ENCODE assay signal across 24 mouse cellular contexts in the genomic region with DNA sequence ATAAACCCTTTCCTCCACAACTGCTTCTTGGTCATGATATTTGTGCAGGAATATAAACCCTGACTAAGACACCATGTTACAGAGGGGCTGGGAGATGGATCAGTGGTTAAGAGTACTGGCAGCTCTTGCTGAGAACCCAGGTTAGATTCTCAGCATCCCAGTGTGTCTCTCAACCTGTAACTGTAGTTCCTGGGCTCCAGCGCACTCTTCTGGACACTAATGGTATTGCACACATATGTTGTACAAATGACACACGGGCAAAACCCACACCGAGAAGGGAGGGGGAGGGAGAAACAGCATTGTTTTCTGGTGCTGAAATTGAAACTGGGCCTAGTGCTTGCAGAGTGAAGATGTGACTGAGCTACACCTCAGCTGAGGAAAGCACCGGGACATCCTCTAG.
DNase-seq lines count a peak whose midpoint lies in the region; ATAC-seq and TF ChIP-seq lines count a peak whose summit lies in the region.
"Had no signal": no experiment of that assay in that cellular context is flagged by ENCODE, and none has a peak within 500 bp of the region (broad histone marks: within the 10 kb centered on the region; RNA-seq: fewer than 3 reads in every experiment).

No protein-coding gene starts in this region.

- ATAC-seq in CD4-positive, CD25-positive, alpha-beta regulatory T cell, adult 4 months: no peak
- ATAC-seq in Patski: no peak
- ATAC-seq: lung, postnatal 0 days had no signal

- no peak overlapping the region for H3K4me3 ChIP-seq in left cerebral cortex, adult 2 months
- H3K4me3 ChIP-seq: embryonic facial prominence, embryonic 13.5 days; heart, embryonic 13.5 days; hindbrain, embryonic 15.5 days; limb, embryonic 12.5 days; liver, embryonic 15.5 days; neural tube, embryonic 15.5 days had no signal

- in situ Hi-C loops in Patski (cut with MboI; ENCODE audit: low pct_unique_long_range_greater_than_20kb): loop anchor here (10.0 kb wide), 1 partner anchor 100 kb away; no protein-coding TSS in a partner anchor

- CTCF ChIA-PET in Patski (lab: Charles Lee): no interaction called here

- peaks cover 6% of the 10 kb centered on the region for H3K27me3 ChIP-seq in Patski
- H3K27me3 ChIP-seq: CH12.LX; embryonic facial prominence, embryonic 13.5 days; heart, embryonic 13.5 days; hindbrain, embryonic 15.5 days; limb, embryonic 12.5 days; liver, embryonic 15.5 days; neural tube, embryonic 15.5 days had no signal

- DNase-seq in CD4-positive, CD25-positive, alpha-beta regulatory T cell, adult 2 months (ENCODE audit: low read depth, low spot score): peak; percentile 5
- DNase-seq in left cerebral cortex, adult 2 months (ENCODE audit: extremely low spot score in 1 of 2, low spot score in 2 of 2): no peak
- DNase-seq in left cerebral cortex, adult 18-20 months (ENCODE audit: low spot score in 2 of 2): no peak
- peak; percentile 15 for DNase-seq in A20 (ENCODE audit: low read depth, low spot score)
- no peak for DNase-seq in Patski (ENCODE audit: low read depth, low spot score)
- no peak for DNase-seq in cerebellum, adult 9-11 months
- no peak for DNase-seq in retina, embryonic 14.5 days (ENCODE audit: low spot score)
- DNase-seq: cerebellum, adult 9-10 months; heart, adult 18-20 months; heart, postnatal 36 days; kidney, adult 9 months; midbrain, embryonic 14.5 days; right cerebral cortex, postnatal 14 days; spleen, adult 18-20 months; thymus, adult 2 months had no signal

- intact Hi-C loops in left cerebral cortex, adult 2 months (cut with DNase I): no loop called here

- POLR2A ChIA-PET in Patski (lab: Charles Lee): no interaction called here

- peak; percentile 3 for TF ChIP-seq CTCF in left cerebral cortex, adult 2 months (IDR thresholded peaks at IDR 0.05)
- TF ChIP-seq CTCF in Patski (IDR thresholded peaks at IDR 0.05): peak; percentile 38

- no peak overlapping the region for H3K27ac ChIP-seq in left cerebral cortex, adult 2 months
- H3K27ac ChIP-seq: embryonic facial prominence, embryonic 13.5 days; heart, embryonic 13.5 days; hindbrain, embryonic 15.5 days; limb, embryonic 12.5 days; liver, embryonic 15.5 days; neural tube, embryonic 15.5 days had no signal

Comparison
In these comparisons a context has a peak if more than half of its experiments do, and no peak if none do; other contexts are left out.
1. DNase-seq: peak in CD4-positive, CD25-positive, alpha-beta regulatory T cell, adult 2 months (single experiment) and A20 (single experiment); none in left cerebral cortex, adult 2 months (0 of 2), left cerebral cortex, adult 18-20 months (0 of 2), Patski (single experiment), cerebellum, adult 9-11 months (single experiment) and retina, embryonic 14.5 days (single experiment).